Comparison of ENCODE assay signal across 8 mouse cellular contexts in the genomic region with DNA sequence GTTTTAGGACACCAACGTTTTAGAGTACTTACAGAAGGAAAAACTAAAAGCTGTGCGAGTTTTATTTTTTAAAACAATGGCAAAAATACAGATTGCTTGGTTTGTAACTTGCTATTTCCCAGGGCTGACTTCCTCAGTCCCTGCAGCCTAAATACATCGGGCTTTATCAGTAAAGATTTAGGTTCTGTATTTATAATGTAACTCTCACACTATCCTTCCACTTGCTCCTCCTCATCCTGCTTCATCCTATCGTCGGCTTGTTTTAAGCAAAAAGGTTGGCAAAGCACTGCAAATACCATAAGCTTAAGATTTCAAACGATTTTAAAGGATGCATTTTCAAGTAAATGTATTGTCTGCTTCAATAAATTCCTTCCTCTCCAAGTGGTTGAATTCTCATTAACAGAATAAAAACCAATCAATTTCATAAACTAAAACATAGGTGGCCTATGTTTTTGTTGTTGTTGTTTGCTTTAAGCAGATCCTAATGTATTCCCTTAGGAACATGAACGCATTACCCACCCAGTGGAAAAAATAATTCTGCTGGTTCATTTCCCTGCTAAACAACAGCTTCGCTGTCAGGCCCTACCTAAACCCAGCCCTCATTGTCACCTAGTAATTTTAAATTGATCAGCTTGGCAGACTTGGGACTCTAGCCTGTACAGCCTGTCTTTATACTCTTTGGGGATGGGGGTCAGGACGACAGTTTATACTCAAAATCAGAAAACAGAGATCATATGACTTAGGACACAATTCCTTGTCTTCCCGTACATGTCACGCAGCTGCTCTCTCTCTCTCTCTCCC. TPM values are rescaled to one million over a fixed set of nuclear protein-coding genes. Genes with fewer than 3 reads are reported as not detected.
DNase-seq lines count a peak whose midpoint lies in the region; ATAC-seq and TF ChIP-seq lines count a peak whose summit lies in the region.

No protein-coding gene starts in this region.

- no peak for TF ChIP-seq POLR2A in CH12.LX (IDR thresholded peaks at IDR 0.05; ENCODE audit: low read depth, low read length)

- 16% methylated on average over 11 of the region's 11 CpGs for WGBS in heart, embryonic 11.5 days (ENCODE audit: insufficient replicate concordance)
- 14% methylated on average over 11 of the region's 11 CpGs for WGBS in forebrain, embryonic 15.5 days
- 11% methylated on average over 11 of the region's 11 CpGs for WGBS in liver, embryonic 16.5 days (ENCODE audit: insufficient replicate concordance)

- DNase-seq in heart, postnatal 4 days, result no peak
- no peak for DNase-seq in CH12.LX (ENCODE audit: extremely low read depth)
- DNase-seq in urinary bladder, postnatal 14 days (ENCODE audit: low spot score), result no peak
- no peak for DNase-seq in urinary bladder, adult 18-20 months (ENCODE audit: low spot score in 2 of 2)
- DNase-seq in left cerebral cortex, adult 9 months (ENCODE audit: low spot score in 2 of 2), result no peak

- TF ChIP-seq RAD21 in CH12.LX (IDR thresholded peaks at IDR 0.05; ENCODE audit: low read depth, low read length), result no peak

- peak overlapping the region; percentile 84 for H3K4me3 ChIP-seq in heart, embryonic 11.5 days (ENCODE audit: low read depth, low read length)
- H3K4me3 ChIP-seq in CH12.LX (replicated peaks in 1 of 3; ENCODE audit: low read depth in 2 of 3, low read length in 2 of 3, poor library complexity in 1 of 3), result peak overlapping the region; percentile 84 to 92 (median 91)
- H3K4me3 ChIP-seq in forebrain, embryonic 15.5 days, result peak overlapping the region; percentile 88
- peak overlapping the region; percentile 97 for H3K4me3 ChIP-seq in liver, embryonic 16.5 days (ENCODE audit: low read depth, low read length)

- H3K9ac ChIP-seq in heart, embryonic 11.5 days (ENCODE audit: low read depth, low read length), result peak overlapping the region; percentile 95
- peak overlapping the region; percentile 70 for H3K9ac ChIP-seq in CH12.LX (ENCODE audit: insufficient read depth, low read depth)
- peak overlapping the region; percentile 99 for H3K9ac ChIP-seq in forebrain, embryonic 15.5 days (replicated peaks)
- peak overlapping the region; percentile 96 for H3K9ac ChIP-seq in liver, embryonic 16.5 days (ENCODE audit: low read depth, low read length)

- peaks cover 34% of the 10 kb centered on the region for H3K79me2 ChIP-seq in CH12.LX (replicated peaks; ENCODE audit: control insufficient read depth, extremely low read depth, insufficient read depth, poor library complexity, severe bottlenecking)

- no peaks in the 10 kb centered on the region for H3K9me3 ChIP-seq in heart, embryonic 11.5 days (replicated peaks; ENCODE audit: control insufficient read depth, low read length)
- no peaks in the 10 kb centered on the region for H3K9me3 ChIP-seq in CH12.LX (replicated peaks; ENCODE audit: low read length)
- no peaks in the 10 kb centered on the region for H3K9me3 ChIP-seq in forebrain, embryonic 15.5 days
- H3K9me3 ChIP-seq in liver, embryonic 16.5 days (replicated peaks; ENCODE audit: control insufficient read depth, low read length), result no peaks in the 10 kb centered on the region

- peak overlapping the region; percentile 98 for H3K27ac ChIP-seq in heart, embryonic 11.5 days (ENCODE audit: low read depth, low read length)
- H3K27ac ChIP-seq in CH12.LX (ENCODE audit: insufficient read depth, low read depth), result peak overlapping the region; percentile 78
- peak overlapping the region; percentile 100 for H3K27ac ChIP-seq in forebrain, embryonic 15.5 days (replicated peaks)
- H3K27ac ChIP-seq in liver, embryonic 16.5 days (ENCODE audit: low read length), result peak overlapping the region; percentile 98

- TF ChIP-seq CTCF in CH12.LX (conservative IDR thresholded peaks at IDR 0.05 in 1 of 2, IDR thresholded peaks at IDR 0.05 in 1 of 2; ENCODE audit: low read depth in 2 of 2, low read length in 2 of 2), result no peak

- TF ChIP-seq EP300 in CH12.LX (IDR thresholded peaks at IDR 0.05; ENCODE audit: low read length), result no peak

- dilution Hi-C loops in CH12.LX (cut with MboI; ENCODE audit: extremely low pct_ligation_motif_present, extremely low pct_unique_long_range_greater_than_20kb, low sequenced_read_pairs), result no loop called here

- no peaks in the 10 kb centered on the region for H3K27me3 ChIP-seq in heart, embryonic 11.5 days (ENCODE audit: control insufficient read depth, insufficient read depth, low read length)
- H3K27me3 ChIP-seq in CH12.LX (replicated peaks), result no peaks in the 10 kb centered on the region
- no peaks in the 10 kb centered on the region for H3K27me3 ChIP-seq in forebrain, embryonic 15.5 days
- no peaks in the 10 kb centered on the region for H3K27me3 ChIP-seq in liver, embryonic 16.5 days (ENCODE audit: control insufficient read depth, insufficient read depth, low read depth, low read length)

- H3K4me2 ChIP-seq in heart, embryonic 11.5 days, result peak overlapping the region; percentile 73
- peak overlapping the region; percentile 97 for H3K4me2 ChIP-seq in CH12.LX (ENCODE audit: insufficient read depth, low read depth, poor library complexity, severe bottlenecking)
- peak overlapping the region; percentile 66 for H3K4me2 ChIP-seq in forebrain, embryonic 15.5 days (replicated peaks)
- H3K4me2 ChIP-seq in liver, embryonic 16.5 days (ENCODE audit: low read depth, low read length), result peak overlapping the region; percentile 83

- H3K36me3 ChIP-seq in heart, embryonic 11.5 days (ENCODE audit: control insufficient read depth, insufficient read depth, low read length), result no peaks in the 10 kb centered on the region
- no peaks in the 10 kb centered on the region for H3K36me3 ChIP-seq in CH12.LX (replicated peaks in 1 of 2; ENCODE audit: control insufficient read depth in 1 of 2, insufficient read depth in 1 of 2, low read length in 1 of 2)
- no peaks in the 10 kb centered on the region for H3K36me3 ChIP-seq in forebrain, embryonic 15.5 days
- H3K36me3 ChIP-seq in liver, embryonic 16.5 days (ENCODE audit: control insufficient read depth, insufficient read depth), result no peaks in the 10 kb centered on the region

- no peak for ATAC-seq in heart, embryonic 11.5 days (replicated peaks; ENCODE audit: insufficient number of reproducible peaks, low FRiP score, low TSS enrichment)
- ATAC-seq in forebrain, embryonic 15.5 days (replicated peaks), result no peak
- ATAC-seq in liver, embryonic 16.5 days (ENCODE audit: low read depth), result no peak

- in situ Hi-C loops in CH12.LX (cut with MboI; ENCODE audit: low pct_ligation_motif_present, low pct_unique_long_range_greater_than_20kb, low sequenced_read_pairs), result no loop called here

- H3K4me1 ChIP-seq in heart, embryonic 11.5 days (ENCODE audit: control insufficient read depth, insufficient read depth, low read length), result peaks cover 12% of the 10 kb centered on the region
- H3K4me1 ChIP-seq in CH12.LX (ENCODE audit: control insufficient read depth in 1 of 2, insufficient read depth in 2 of 2), result peaks cover 6 to 38% of the 10 kb centered on the region in 2 experiments
- H3K4me1 ChIP-seq in forebrain, embryonic 15.5 days, result peaks cover 48% of the 10 kb centered on the region
- H3K4me1 ChIP-seq in liver, embryonic 16.5 days (ENCODE audit: control insufficient read depth, low read depth, low read length), result peaks cover 14% of the 10 kb centered on the region

TF ChIP-seq in CH12.LX, 34 proteins besides CTCF, POLR2A, EP300 and RAD21:
- no peak for TF ChIP-seq IRF4 (IDR thresholded peaks at IDR 0.05; ENCODE audit: low read depth, low read length)
- no peak for TF ChIP-seq MAX (IDR thresholded peaks at IDR 0.05; ENCODE audit: low read length)
- TF ChIP-seq MAFK (IDR thresholded peaks at IDR 0.05; ENCODE audit: insufficient replicate concordance, low read length), result no peak
- TF ChIP-seq CHD2 (IDR thresholded peaks at IDR 0.05; ENCODE audit: low read length), result no peak
- no peak for TF ChIP-seq KAT2A (IDR thresholded peaks at IDR 0.05; ENCODE audit: insufficient replicate concordance, low read length)
- TF ChIP-seq TBP (conservative IDR thresholded peaks at IDR 0.05; ENCODE audit: low read depth, low read length), result 0 out of 2 replicates have a peak, but pooled peaks have one; percentile 27
- no peak for TF ChIP-seq NRF1 (IDR thresholded peaks at IDR 0.05; ENCODE audit: low read depth, low read length)
- no peak for TF ChIP-seq ZKSCAN1 (IDR thresholded peaks at IDR 0.05; ENCODE audit: borderline replicate concordance, low read depth, low read length)
- 0 out of 2 replicates have a peak, but pooled peaks have one; percentile 53 for TF ChIP-seq CHD1 (IDR thresholded peaks at IDR 0.05; ENCODE audit: low read depth, low read length)
- TF ChIP-seq ELF1 (IDR thresholded peaks at IDR 0.05; ENCODE audit: low read depth, low read length), result no peak
- TF ChIP-seq GABPA (IDR thresholded peaks at IDR 0.05; ENCODE audit: insufficient replicate concordance, low read depth, low read length), result no peak

RNA-seq across cellular contexts. Expression of gene Cep170, which starts 1.2 kb away (rescaled TPM):
- polyA plus RNA-seq in heart, embryonic 11.5 days (2014; fragmentation: Nextera tagmentation; extraction: Ambion mirVana), result 30.6 and 33.9 TPM in 2 replicates
- 10 to 100 TPM; 40.4 to 46.8 TPM for total RNA-seq in heart, postnatal 4 days (2021)
- total RNA-seq in CH12.LX (2012; rRNA removed) (16.1 and 16.5 TPM in 2 replicates), CH12.LX (2014; rRNA removed) (15.3 and 16.6 TPM in 2 replicates)
- 12.4 and 14.8 TPM in 2 replicates for polyA plus RNA-seq in CH12.LX (2012; ENCODE audit: insufficient read length, low read depth)
- polyA plus RNA-seq in forebrain, embryonic 15.5 days (2015; fragmentation: Nextera tagmentation; extraction: Ambion mirVana), result 141 and 149 TPM in 2 replicates
- polyA plus RNA-seq in liver, embryonic 16.5 days (2015; fragmentation: Nextera tagmentation; extraction: Ambion mirVana), result 4.5 and 6.4 TPM in 2 replicates

RNA-seq across cellular contexts. Expression of gene Sdccag8, which starts 1.8 kb away (rescaled TPM):
- polyA plus RNA-seq in heart, embryonic 11.5 days (2014; fragmentation: Nextera tagmentation; extraction: Ambion mirVana), result 9.8 and 12.0 TPM in 2 replicates
- total RNA-seq in heart, postnatal 4 days (2021), result 1 to 10 TPM; 3.5 to 3.6 TPM
- total RNA-seq in CH12.LX (2012; rRNA removed) (16.7 and 18.7 TPM in 2 replicates), CH12.LX (2014; rRNA removed) (10.9 and 15.0 TPM in 2 replicates)
- 10.7 and 11.2 TPM in 2 replicates for polyA plus RNA-seq in CH12.LX (2012; ENCODE audit: insufficient read length, low read depth)
- 33.8 and 33.9 TPM in 2 replicates for polyA plus RNA-seq in forebrain, embryonic 15.5 days (2015; fragmentation: Nextera tagmentation; extraction: Ambion mirVana)
- polyA plus RNA-seq in liver, embryonic 16.5 days (2015; fragmentation: Nextera tagmentation; extraction: Ambion mirVana), result 4.9 and 5.2 TPM in 2 replicates
